Mouse (Mus musculus): Measurements from ENCODE around the gene Tnc.

GRCm38 (mm10) chr4:63950054-63950453 lies 96.8 kb downstream of the Tnc start:
- TF ChIP-seq CTCF (conservative IDR thresholded peaks at IDR 0.05; ENCODE audit: low read length) (no peak), NANOG (IDR thresholded peaks at IDR 0.05; ENCODE audit: borderline replicate concordance, low read length) (no peak)

Measured in E14TG2a.4 (cell line).